Mouse (Mus musculus) thymus, adult 18-20 months (tissue): ENCODE data around the gene Hist1h2ak.
A peak's percentile ranks its signal among the peaks of the same experiment; 100 is the strongest.
"Not testable (repeated sequence)": the region's sequence is repeated elsewhere in the genome, so short reads cannot be mapped to it uniquely, and the experiment has no call there.

Experiments
- DNase-seq, 2 experiments: peaks; one replicate each; pipeline ENCODE4 v3.0.0; 2022; ENCODE audit warnings: mixed read lengths in 2 of 2

Gene Hist1h2ak

GRCm38 (mm10) chr13:21718381-21719080 is 35.1 kb downstream of the Hist1h2ak start:
- DNase-seq = no peak

GRCm38 (mm10) chr13:21717397-21718357 is 36.0 kb downstream of the Hist1h2ak start, which contains the start of gene Hist1h3h:
TSS of gene Hist1h3h (plus strand) at chr13:21717659.
- peak; percentile 72 to 86 for DNase-seq

GRCm38 (mm10) chr13:21716540-21717391 is 36.9 kb downstream of the Hist1h2ak start:
- not testable (repeated sequence) for DNase-seq

GRCm38 (mm10) chr13:21715864-21716539 is 37.6 kb downstream of the Hist1h2ak start, which contains the start of the genes Hist1h2bl and Hist1h2ai:
TSS of gene Hist1h2bl (minus strand) at chr13:21716143.
TSS of gene Hist1h2ai (plus strand) at chr13:21716422.
- peak; percentile 62 to 85 for DNase-seq

DNA sequence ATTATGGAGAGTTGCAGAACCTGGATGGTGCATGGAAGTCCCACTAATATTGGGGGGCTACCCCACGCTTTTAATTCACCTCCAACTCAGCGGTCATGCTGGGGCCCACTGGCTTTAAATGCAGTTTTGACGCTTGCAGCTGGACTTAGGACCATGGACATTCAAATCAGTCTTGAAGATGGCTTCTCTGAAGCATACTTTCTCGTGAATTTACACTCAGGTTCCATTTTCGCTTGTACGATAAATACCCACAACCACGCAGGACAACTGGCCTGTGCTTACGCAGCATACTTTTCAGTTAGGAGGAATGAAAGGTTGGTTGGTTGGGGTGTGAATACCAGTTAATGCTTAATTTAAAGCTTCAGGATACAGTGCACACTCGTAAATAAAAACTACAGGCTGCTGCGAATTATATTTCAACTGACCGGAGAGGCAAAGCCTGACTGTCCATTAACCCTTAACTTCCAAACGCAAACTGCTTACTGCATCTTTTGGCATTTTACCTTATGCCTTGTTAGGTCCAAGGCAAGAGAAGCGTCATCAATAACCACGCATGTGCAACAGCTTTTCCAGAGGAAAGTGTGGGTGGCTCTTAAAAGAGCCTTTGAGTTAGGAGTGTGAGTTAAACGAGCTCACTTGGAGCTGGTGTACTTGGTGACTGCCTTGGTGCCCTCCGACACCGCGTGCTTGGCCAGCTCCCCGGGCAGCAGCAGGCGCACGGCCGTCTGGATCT is 38.3 kb downstream of the Hist1h2ak start:
- no peak for DNase-seq

GRCm38 (mm10) chr13:21714725-21715124 is 38.9 kb downstream of the Hist1h2ak start:
- peak in 1 of 2 experiments; percentile 54 for DNase-seq

DNA sequence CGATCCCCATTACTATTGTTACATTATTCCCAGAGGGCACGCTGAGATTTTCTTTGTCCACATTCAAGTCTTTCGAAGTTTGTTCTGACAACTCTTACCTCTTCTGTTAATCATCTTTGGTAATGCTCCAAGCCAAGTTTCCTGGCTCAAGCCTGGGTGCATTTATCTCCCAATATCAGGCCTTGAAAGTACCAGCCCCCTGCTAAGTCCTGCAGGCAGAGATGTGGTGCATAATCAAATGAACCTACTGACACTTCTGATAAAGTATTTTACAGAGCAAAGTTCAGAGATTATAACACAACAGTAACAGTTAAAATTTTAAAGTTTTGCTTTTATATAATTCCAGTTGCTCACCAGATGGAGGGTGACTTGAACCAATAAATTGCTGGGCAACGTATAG is 41.9 kb downstream of the Hist1h2ak start:
- no peak for DNase-seq

GRCm38 (mm10) chr13:21710821-21711525 is 42.7 kb downstream of the Hist1h2ak start:
- DNase-seq = peak; percentile 51 to 75

- DNase-seq = peak; percentile 73 to 78
Observed at GRCm38 (mm10) chr13:21710031-21710711, 43.5 kb downstream of the Hist1h2ak start.

- DNase-seq = no peak
Observed at GRCm38 (mm10) chr13:21706669-21707068, 47.0 kb downstream of the Hist1h2ak start.
